Mouse (Mus musculus) neural tube, embryonic 12.5 days (tissue): Measurements from ENCODE around the gene Pigk. TPM values are rescaled to one million over a fixed set of nuclear protein-coding genes. Genes with fewer than 3 reads are reported as not detected.

Experiments
- ATAC-seq: fragments of 200-750 bp; cut with Nextera tagmentation; 2 replicates; pipeline ENCODE4 v1.8.0; 2017; ENCODE audit warnings: low read depth, mild to moderate bottlenecking, moderate TSS enrichment, moderate library complexity; ENCODE audit not compliant: low FRiP score
- H3K27ac ChIP-seq: fragments of 300-500 bp; sonication (generic); 2 replicates; pipeline ENCODE4 v1.5.1; 2016
- H3K27me3 ChIP-seq: fragments of 300-500 bp; sonication (generic); replicated peaks from 2 replicates; pipeline ENCODE4 v1.6.1; 2016; ENCODE audit warnings: mild to moderate bottlenecking
- H3K36me3 ChIP-seq: fragments of 300-500 bp; sonication (generic); 2 replicates; pipeline ENCODE4 v1.6.1; 2016; ENCODE audit warnings: mild to moderate bottlenecking
- H3K4me1 ChIP-seq: fragments of 300-500 bp; sonication (generic); 2 replicates; pipeline ENCODE4 v1.6.1; 2016
- H3K4me2 ChIP-seq: fragments of 300-500 bp; sonication (generic); replicated peaks from 2 replicates; pipeline ENCODE4 v1.6.1; 2016; ENCODE audit warnings: mild to moderate bottlenecking
- H3K4me3 ChIP-seq: fragments of 300-500 bp; sonication (generic); 2 replicates; pipeline ENCODE4 v1.5.1; 2016
- H3K9ac ChIP-seq: fragments of 300-500 bp; sonication (generic); 2 replicates; pipeline ENCODE4 v1.6.1; 2016; ENCODE audit warnings: mild to moderate bottlenecking
- H3K9me3 ChIP-seq: fragments of 300-500 bp; sonication (generic); 2 replicates; pipeline ENCODE4 v1.6.1; 2016; ENCODE audit warnings: mild to moderate bottlenecking
- WGBS: fragments of 180-500 bp; shearing (Covaris S2); methylation state at CpG from one replicate; pipeline ENCODE4 v1.1.7; 2016; 5-methylcytosine and 5-hydroxymethylcytosine counted together
- polyA plus RNA-seq: library from polyadenylated mRNA; unstranded; fragments of >200 nt; fragmentation: Nextera tagmentation; extraction: Ambion mirVana; gene quantifications from 2 replicates; pipeline ENCODE4 v1.2.1, GENCODE M21; 2016

Gene Pigk
- polyA plus RNA-seq, 1 experiment from 2014 or later = 45.9 TPM

- Histone ChIP-seq H3K9ac (no peak overlapping the region), H3K27ac (no peak overlapping the region)
- WGBS = 88% methylated on average over 11 of the region's 11 CpGs
Observed at GRCm38 (mm10) chr3:152734100-152734499, 20.2 kb downstream of the Pigk start.

GRCm38 (mm10) chr3:152735601-152736250 is 21.8 kb downstream of the Pigk start:
- Histone ChIP-seq H3K4me2 (no peak overlapping the region), H3K36me3 (no peaks in the 10 kb centered on the region), H3K27me3 (no peaks in the 10 kb centered on the region), H3K9ac (no peak overlapping the region), H3K4me1 (no peaks in the 10 kb centered on the region), H3K9me3 (no peaks in the 10 kb centered on the region), H3K27ac (no peak overlapping the region), H3K4me3 (no peak overlapping the region)
- 40% methylated on average over 10 of the region's 10 CpGs for WGBS
- no peak for ATAC-seq

More at GRCm38 (mm10) chr3:152734100-152734499, 20.2 kb downstream of the Pigk start:
- no peak overlapping the region for H3K4me2 ChIP-seq
- ATAC-seq = no peak
- no peaks in the 10 kb centered on the region for H3K27me3 ChIP-seq
- no peak overlapping the region for H3K4me3 ChIP-seq
- H3K4me1 ChIP-seq = no peaks in the 10 kb centered on the region
- H3K36me3 ChIP-seq = no peaks in the 10 kb centered on the region
- H3K9me3 ChIP-seq = no peaks in the 10 kb centered on the region

- H3K36me3 ChIP-seq = peaks cover 12% of the 10 kb centered on the region; the same call in 1 of the 2 replicates
- WGBS = 94% methylated on average over 12 of the region's 12 CpGs
Observed at GRCm38 (mm10) chr3:152744301-152744700, 30.4 kb downstream of the Pigk start.

GRCm38 (mm10) chr3:152745611-152746010 is 31.7 kb downstream of the Pigk start:
- no peak for ATAC-seq
- Histone ChIP-seq H3K27ac (no peak overlapping the region), H3K27me3 (no peaks in the 10 kb centered on the region), H3K4me3 (no peak overlapping the region), H3K36me3 (peaks cover 12% of the 10 kb centered on the region; the same call in 1 of the 2 replicates), H3K4me2 (no peak overlapping the region), H3K9ac (no peak overlapping the region), H3K9me3 (no peaks in the 10 kb centered on the region), H3K4me1 (no peaks in the 10 kb centered on the region)
- 93% methylated on average over 9 of the region's 9 CpGs for WGBS

More at GRCm38 (mm10) chr3:152744301-152744700, 30.4 kb downstream of the Pigk start:
- Histone ChIP-seq H3K27ac (no peak overlapping the region), H3K27me3 (no peaks in the 10 kb centered on the region), H3K9ac (no peak overlapping the region), H3K4me2 (no peak overlapping the region), H3K4me3 (no peak overlapping the region), H3K4me1 (no peaks in the 10 kb centered on the region), H3K9me3 (no peaks in the 10 kb centered on the region)
- ATAC-seq = no peak

- Histone ChIP-seq H3K9ac (no peak overlapping the region), H3K27me3 (no peaks in the 10 kb centered on the region), H3K4me3 (no peak overlapping the region), H3K4me1 (no peaks in the 10 kb centered on the region), H3K9me3 (0 out of 2 replicates have a peak, but pooled peaks cover 2% of the 10 kb centered on the region), H3K36me3 (peaks cover 8% of the 10 kb centered on the region), H3K4me2 (no peak overlapping the region), H3K27ac (no peak overlapping the region)
- no peak for ATAC-seq
- 49% methylated on average over 3 of the region's 3 CpGs for WGBS
Observed at GRCm38 (mm10) chr3:152749461-152749871, 35.6 kb downstream of the Pigk start.

- H3K9me3 ChIP-seq = 0 out of 2 replicates have a peak, but pooled peaks cover 2% of the 10 kb centered on the region
- WGBS = 76% methylated on average over 2 of the region's 2 CpGs
- H3K4me2 ChIP-seq = no peak overlapping the region
- no peak overlapping the region for H3K9ac ChIP-seq
- no peak overlapping the region for H3K4me3 ChIP-seq
- no peaks in the 10 kb centered on the region for H3K27me3 ChIP-seq
- H3K27ac ChIP-seq = no peak overlapping the region
- ATAC-seq = no peak
- no peaks in the 10 kb centered on the region for H3K4me1 ChIP-seq
- H3K36me3 ChIP-seq = peaks cover 8% of the 10 kb centered on the region
Observed at GRCm38 (mm10) chr3:152749881-152750280, 36.0 kb downstream of the Pigk start.

- 96% methylated on average over 1 of the region's 1 CpGs for WGBS
- no peak overlapping the region for H3K9ac ChIP-seq
- no peak overlapping the region for H3K4me3 ChIP-seq
- no peak for ATAC-seq
- peaks cover 6% of the 10 kb centered on the region for H3K36me3 ChIP-seq
- no peak overlapping the region for H3K4me2 ChIP-seq
- H3K4me1 ChIP-seq = peaks cover 8% of the 10 kb centered on the region
- 0 out of 2 replicates have a peak, but pooled peaks cover 2% of the 10 kb centered on the region for H3K9me3 ChIP-seq
- H3K27me3 ChIP-seq = no peaks in the 10 kb centered on the region
- no peak overlapping the region for H3K27ac ChIP-seq
Observed at GRCm38 (mm10) chr3:152752911-152753310, 39.0 kb downstream of the Pigk start.

- no peak overlapping the region for H3K4me2 ChIP-seq
- no peak overlapping the region for H3K4me3 ChIP-seq
- no peak for ATAC-seq
- H3K4me1 ChIP-seq = peaks cover 8% of the 10 kb centered on the region
- 0 out of 2 replicates have a peak, but pooled peaks cover 2% of the 10 kb centered on the region for H3K9me3 ChIP-seq
- H3K36me3 ChIP-seq = peaks cover 6% of the 10 kb centered on the region
- H3K9ac ChIP-seq = no peak overlapping the region
- H3K27ac ChIP-seq = no peak overlapping the region
- WGBS = 90% methylated on average over 4 of the region's 4 CpGs
- H3K27me3 ChIP-seq = no peaks in the 10 kb centered on the region
Observed at GRCm38 (mm10) chr3:152753345-152753744, 39.4 kb downstream of the Pigk start.

GRCm38 (mm10) chr3:152753920-152754764 is 40.2 kb downstream of the Pigk start:
- peaks cover 6% of the 10 kb centered on the region for H3K36me3 ChIP-seq

GRCm38 (mm10) chr3:152755515-152755914 is 41.6 kb downstream of the Pigk start:
- Histone ChIP-seq H3K4me2 (no peak overlapping the region), H3K27me3 (no peaks in the 10 kb centered on the region), H3K9me3 (0 out of 2 replicates have a peak, but pooled peaks cover 2% of the 10 kb centered on the region), H3K36me3 (peaks cover 6% of the 10 kb centered on the region), H3K4me1 (peaks cover 14% of the 10 kb centered on the region), H3K27ac (no peak overlapping the region), H3K9ac (no peak overlapping the region), H3K4me3 (no peak overlapping the region)
- ATAC-seq = no peak
- 80% methylated on average over 7 of the region's 7 CpGs for WGBS

More at GRCm38 (mm10) chr3:152753920-152754764, 40.2 kb downstream of the Pigk start:
- Histone ChIP-seq H3K27ac (no peak overlapping the region), H3K9me3 (0 out of 2 replicates have a peak, but pooled peaks cover 2% of the 10 kb centered on the region), H3K4me2 (no peak overlapping the region), H3K9ac (no peak overlapping the region), H3K27me3 (no peaks in the 10 kb centered on the region), H3K4me1 (peaks cover 14% of the 10 kb centered on the region), H3K4me3 (no peak overlapping the region)
- WGBS = 82% methylated on average over 14 of the region's 14 CpGs
- ATAC-seq = no peak

- H3K9me3 ChIP-seq = 0 out of 2 replicates have a peak, but pooled peaks cover 2% of the 10 kb centered on the region
- H3K4me1 ChIP-seq = peaks cover 14% of the 10 kb centered on the region
- 47% methylated on average over 2 of the region's 2 CpGs for WGBS
- H3K9ac ChIP-seq = no peak overlapping the region
- H3K4me2 ChIP-seq = no peak overlapping the region
- H3K36me3 ChIP-seq = peaks cover 4% of the 10 kb centered on the region
- ATAC-seq = no peak
- no peaks in the 10 kb centered on the region for H3K27me3 ChIP-seq
- no peak overlapping the region for H3K4me3 ChIP-seq
- H3K27ac ChIP-seq = no peak overlapping the region
Observed at GRCm38 (mm10) chr3:152756896-152757295, 43.0 kb downstream of the Pigk start.
